Mouse (Mus musculus) liver, adult 2 months (tissue): ENCODE results near the gene Fam131b. TPM values are rescaled to one million over a fixed set of nuclear protein-coding genes. Genes with fewer than 3 reads are reported as not detected.

Source experiments
- DNase-seq: peaks from one replicate; pipeline ENCODE4 v3.0.0-alpha.2; 2011; ENCODE audit warnings: low read depth, low spot score; ENCODE audit errors: extremely low read depth
- H3K27ac ChIP-seq: fragments of 200-500 bp; replicated peaks from 2 replicates; pipeline ENCODE4 v1.5.1; 2012; ENCODE audit warnings: low read depth, mild to moderate bottlenecking, control low read depth, inconsistent platforms, low read length; ENCODE audit not compliant: insufficient read depth
- H3K27me3 ChIP-seq: fragments of 200-500 bp; 2 replicates; pipeline ENCODE4 v1.6.1; 2012; ENCODE audit warnings: mild to moderate bottlenecking, moderate library complexity, low read length, inconsistent platforms; ENCODE audit not compliant: control insufficient read depth, insufficient read depth
- H3K36me3 ChIP-seq: fragments of 200-500 bp; 2 replicates; pipeline ENCODE4 v1.6.1; 2012; ENCODE audit warnings: low read length, inconsistent platforms; ENCODE audit not compliant: control insufficient read depth, insufficient read depth
- H3K4me1 ChIP-seq: fragments of 200-500 bp; 2 replicates; pipeline ENCODE4 v1.6.1; 2011; ENCODE audit warnings: low read length; ENCODE audit not compliant: control insufficient read depth, insufficient read depth
- H3K4me3 ChIP-seq: fragments of 200-500 bp; 2 replicates; pipeline ENCODE4 v1.5.1; 2011; ENCODE audit warnings: low read depth, mild to moderate bottlenecking, control low read depth, low read length, moderate library complexity; ENCODE audit not compliant: insufficient read depth
- H3K79me2 ChIP-seq: fragments of 200-500 bp; 2 replicates; pipeline ENCODE4 v1.6.1; 2012; ENCODE audit warnings: inconsistent platforms, mild to moderate bottlenecking, low read length, moderate library complexity; ENCODE audit not compliant: control insufficient read depth, insufficient read depth
- H3K9ac ChIP-seq: fragments of 200-500 bp; 2 replicates; pipeline ENCODE4 v1.6.1; 2012; ENCODE audit warnings: low read depth, mild to moderate bottlenecking, control low read depth, inconsistent platforms, low read length
- CTCF ChIP-seq: fragments of 200-500 bp; IDR thresholded peaks from 2 replicates; pipeline ENCODE4 v1.5.1; 2011; ENCODE audit warnings: low read depth, low read length, control low read depth
- POLR2A ChIP-seq: fragments of 200-500 bp; IDR thresholded peaks from 2 replicates; pipeline ENCODE4 v1.6.1; 2011; ENCODE audit warnings: low read length, control low read depth; ENCODE audit not compliant: insufficient read depth; ENCODE audit errors: extremely low read depth
- WGBS: fragments of 180-500 bp; shearing (Covaris S2); methylation state at CpG from one replicate; pipeline ENCODE4 v1.1.7; 2018; 5-methylcytosine and 5-hydroxymethylcytosine counted together
- polyA plus RNA-seq: library from polyadenylated mRNA; depleted of rRNA; stranded (reverse); fragments of >200 nt; gene quantifications from 2 replicates; pipeline ENCODE4 v1.2.3, GENCODE M21; 2012
- total RNA-seq: library from RNA; depleted of rRNA; stranded (reverse); fragments of >200 nt; gene quantifications from 2 replicates; pipeline ENCODE4 v1.2.3, GENCODE M21; 2014

Gene Fam131b
- total and polyA plus RNA-seq, 2 experiments = not detected

DNA sequence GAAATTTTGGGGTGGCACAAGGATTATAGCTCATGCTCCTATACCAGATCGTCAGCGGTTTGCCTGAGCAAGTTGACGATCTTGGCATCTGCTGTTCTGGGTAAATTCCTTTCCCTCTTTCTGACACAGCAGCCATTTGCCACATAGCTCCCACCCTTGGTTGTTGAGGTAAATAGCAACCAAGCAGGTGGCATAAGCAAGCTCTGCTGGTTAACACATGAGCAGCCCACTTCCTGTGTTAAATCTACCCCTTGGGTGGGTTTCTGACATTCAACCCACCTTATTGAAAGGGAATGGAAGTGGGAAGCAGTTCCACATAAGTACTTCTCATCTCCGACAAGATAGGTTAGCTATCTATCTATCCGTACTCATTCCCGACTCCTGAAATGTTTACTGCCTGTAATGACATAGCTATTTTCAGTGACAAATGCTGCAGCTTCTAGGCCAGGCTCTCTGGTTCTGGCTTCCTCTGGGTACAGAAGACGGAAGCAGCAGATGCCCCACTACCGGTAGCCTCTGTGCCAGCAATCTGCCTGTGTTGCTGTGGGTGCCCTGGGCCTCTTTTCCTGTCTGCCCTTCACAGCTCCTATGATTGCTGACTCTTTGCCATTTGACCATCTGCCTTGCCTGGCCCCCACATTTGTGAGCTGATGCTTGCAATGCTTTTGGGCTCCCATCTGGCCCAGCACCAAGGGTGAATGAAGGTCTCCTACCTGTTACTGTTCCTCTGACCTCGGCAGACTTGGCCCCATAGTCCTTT, 19.1 kb upstream of the Fam131b start:
- 78% methylated on average over 9 of the region's 9 CpGs for WGBS
- H3K36me3 ChIP-seq = no peaks in the 10 kb centered on the region
- H3K4me1 ChIP-seq = no peaks in the 10 kb centered on the region
- H3K9ac ChIP-seq = no peak overlapping the region
- no peak for TF ChIP-seq POLR2A
- no peak for TF ChIP-seq CTCF
- no peaks in the 10 kb centered on the region for H3K27me3 ChIP-seq
- H3K79me2 ChIP-seq = no peaks in the 10 kb centered on the region
- no peak overlapping the region for H3K4me3 ChIP-seq
- no peak overlapping the region for H3K27ac ChIP-seq
- no peak for DNase-seq

DNA sequence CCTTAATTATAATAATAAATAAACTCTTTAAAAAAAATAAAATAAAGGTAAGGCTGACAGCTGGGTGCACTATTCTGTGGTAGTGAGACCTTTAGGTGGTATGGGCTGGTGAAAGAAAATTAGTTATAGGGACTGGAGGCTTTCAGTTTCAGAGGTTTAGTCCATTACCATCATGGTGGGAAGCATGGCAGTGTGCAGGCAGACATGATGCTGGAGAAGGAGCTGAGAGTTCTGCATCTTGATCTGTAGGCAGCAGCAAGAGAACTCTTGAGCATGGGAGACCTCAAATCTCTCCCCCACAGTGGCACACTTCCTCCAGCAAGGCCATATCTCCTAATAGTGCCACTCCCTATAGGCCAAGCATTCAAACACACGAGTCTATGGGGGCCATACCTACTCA, 17.7 kb upstream of the Fam131b start:
- H3K36me3 ChIP-seq = no peaks in the 10 kb centered on the region
- WGBS = 64% methylated on average over 1 of the region's 1 CpGs
- DNase-seq = no peak
- no peak overlapping the region for H3K9ac ChIP-seq
- no peaks in the 10 kb centered on the region for H3K79me2 ChIP-seq
- no peak overlapping the region for H3K27ac ChIP-seq
- TF ChIP-seq CTCF = no peak
- no peak for TF ChIP-seq POLR2A
- no peaks in the 10 kb centered on the region for H3K4me1 ChIP-seq
- H3K4me3 ChIP-seq = no peak overlapping the region
- H3K27me3 ChIP-seq = no peaks in the 10 kb centered on the region

DNA sequence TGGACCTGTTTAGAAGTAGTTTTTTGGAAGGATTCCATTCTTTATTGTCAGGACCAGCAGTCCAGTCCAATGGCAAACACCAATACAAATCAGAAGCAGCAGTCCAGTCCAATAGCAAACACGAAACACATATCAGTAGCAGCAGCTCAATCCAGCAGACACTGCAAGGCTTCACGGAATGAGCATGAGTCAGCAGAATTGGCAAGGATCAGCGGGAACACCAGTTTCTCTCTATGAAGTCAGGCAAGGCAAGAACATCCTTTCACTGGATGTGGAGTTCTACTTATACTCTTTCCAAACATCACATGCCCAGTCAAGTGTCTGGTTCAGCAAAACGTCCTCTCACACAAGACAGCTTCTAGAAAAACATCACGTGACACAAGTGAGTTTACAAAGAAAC, 15.5 kb upstream of the Fam131b start:
- DNase-seq = peak; percentile 32
- no peak for TF ChIP-seq POLR2A
- no peak for TF ChIP-seq CTCF
- H3K4me3 ChIP-seq = no peak overlapping the region
- no peaks in the 10 kb centered on the region for H3K4me1 ChIP-seq
- WGBS = 55% methylated on average over 5 of the region's 5 CpGs
- no peaks in the 10 kb centered on the region for H3K36me3 ChIP-seq
- H3K27ac ChIP-seq = no peak overlapping the region
- no peaks in the 10 kb centered on the region for H3K27me3 ChIP-seq
- no peaks in the 10 kb centered on the region for H3K79me2 ChIP-seq
- no peak overlapping the region for H3K9ac ChIP-seq

DNA sequence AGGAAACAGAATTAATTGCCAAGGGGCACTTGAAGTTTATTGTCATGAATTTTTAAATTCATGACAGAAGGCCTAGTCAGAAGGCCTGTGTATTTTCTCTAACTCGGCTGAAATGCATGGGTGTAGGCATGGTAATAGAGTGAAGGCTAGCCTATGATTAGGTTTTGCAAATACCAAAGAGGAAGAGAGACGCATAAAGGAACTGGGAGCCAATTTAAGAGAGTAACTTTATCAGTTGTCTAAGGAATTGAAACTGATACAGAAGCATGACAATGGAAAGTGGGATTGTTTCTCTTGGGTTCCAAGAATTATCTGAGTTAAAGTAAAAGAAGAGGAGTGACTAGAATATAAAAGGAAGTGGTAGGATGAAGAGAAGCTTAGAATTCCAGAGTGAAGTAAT, 14.7 kb upstream of the Fam131b start:
- TF ChIP-seq POLR2A (no peak), CTCF (no peak)
- WGBS = 83% methylated on average over 2 of the region's 2 CpGs

DNA sequence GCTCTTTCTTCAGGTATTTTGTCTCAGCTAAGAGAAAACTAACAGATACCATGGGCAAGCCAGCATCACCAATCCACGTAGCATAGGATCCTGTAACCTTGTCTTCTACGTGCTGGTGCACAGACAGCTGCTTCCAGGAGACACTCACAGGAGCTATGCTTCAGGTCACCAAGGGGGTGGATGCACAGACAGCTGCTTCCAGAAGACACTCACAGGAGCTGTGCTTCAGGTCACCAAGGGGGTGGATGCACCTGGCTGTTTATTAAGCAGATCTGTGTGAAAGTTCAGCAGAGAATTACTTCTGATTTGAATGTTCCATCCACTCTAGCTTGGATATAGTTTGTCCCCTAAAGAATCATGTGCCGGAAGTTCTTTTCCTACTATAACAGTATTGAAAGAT, 6.5 kb upstream of the Fam131b start:
- TF ChIP-seq CTCF (no peak), POLR2A (no peak)
- no peaks in the 10 kb centered on the region for H3K36me3 ChIP-seq
- 90% methylated on average over 3 of the region's 3 CpGs for WGBS
- no peaks in the 10 kb centered on the region for H3K4me1 ChIP-seq
- H3K79me2 ChIP-seq = no peaks in the 10 kb centered on the region
- H3K4me3 ChIP-seq = no peak overlapping the region
- no peak overlapping the region for H3K9ac ChIP-seq
- H3K27ac ChIP-seq = no peak overlapping the region
- no peaks in the 10 kb centered on the region for H3K27me3 ChIP-seq
- DNase-seq = no peak

More for the DNA sequence above, 14.7 kb upstream of the Fam131b start:
- no peaks in the 10 kb centered on the region for H3K4me1 ChIP-seq
- H3K36me3 ChIP-seq = no peaks in the 10 kb centered on the region
- H3K27ac ChIP-seq = no peak overlapping the region
- H3K79me2 ChIP-seq = no peaks in the 10 kb centered on the region
- no peak overlapping the region for H3K9ac ChIP-seq
- peak; percentile 16 for DNase-seq
- H3K4me3 ChIP-seq = no peak overlapping the region
- H3K27me3 ChIP-seq = no peaks in the 10 kb centered on the region

DNA sequence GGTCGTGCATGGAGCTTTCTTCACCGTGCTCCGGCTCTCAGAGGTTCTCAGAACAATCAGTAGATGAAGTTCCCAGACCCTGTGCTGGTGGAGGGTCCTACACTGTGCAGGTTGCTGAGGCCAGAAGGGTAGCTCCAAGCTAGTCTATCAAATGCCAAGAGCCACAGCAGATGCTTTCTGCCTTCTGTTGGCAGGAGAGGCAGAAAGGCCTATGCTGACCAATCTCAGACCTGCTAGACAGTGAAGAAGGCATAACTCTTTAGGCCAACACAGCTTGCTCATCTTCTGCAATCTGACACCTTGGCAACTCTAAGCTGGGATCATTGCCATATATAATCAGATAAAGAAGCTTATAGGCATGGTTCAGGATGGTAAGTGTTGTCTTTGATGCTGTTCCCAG, 5.8 kb upstream of the Fam131b start:
- no peak for TF ChIP-seq POLR2A
- TF ChIP-seq CTCF = no peak
- 83% methylated on average over 3 of the region's 3 CpGs for WGBS
- Histone ChIP-seq H3K4me1 (no peaks in the 10 kb centered on the region), H3K27ac (no peak overlapping the region), H3K4me3 (no peak overlapping the region), H3K36me3 (no peaks in the 10 kb centered on the region), H3K79me2 (no peaks in the 10 kb centered on the region), H3K27me3 (no peaks in the 10 kb centered on the region), H3K9ac (no peak overlapping the region)
- no peak for DNase-seq
